Mouse (Mus musculus) megakaryocyte, embryonic 14.5 days (primary cell): ENCODE results near the gene Pex26.

Experiments
- FLI1 ChIP-seq: IDR thresholded peaks from 2 replicates; pipeline ENCODE4 v1.6.1; 2012; ENCODE audit warnings: low read length, inconsistent platforms, mixed read lengths
- GATA1 ChIP-seq: IDR thresholded peaks from 3 replicates; pipeline ENCODE4 v1.6.1; 2012; ENCODE audit warnings: mixed read lengths, low read length, inconsistent platforms, borderline replicate concordance

DNA sequence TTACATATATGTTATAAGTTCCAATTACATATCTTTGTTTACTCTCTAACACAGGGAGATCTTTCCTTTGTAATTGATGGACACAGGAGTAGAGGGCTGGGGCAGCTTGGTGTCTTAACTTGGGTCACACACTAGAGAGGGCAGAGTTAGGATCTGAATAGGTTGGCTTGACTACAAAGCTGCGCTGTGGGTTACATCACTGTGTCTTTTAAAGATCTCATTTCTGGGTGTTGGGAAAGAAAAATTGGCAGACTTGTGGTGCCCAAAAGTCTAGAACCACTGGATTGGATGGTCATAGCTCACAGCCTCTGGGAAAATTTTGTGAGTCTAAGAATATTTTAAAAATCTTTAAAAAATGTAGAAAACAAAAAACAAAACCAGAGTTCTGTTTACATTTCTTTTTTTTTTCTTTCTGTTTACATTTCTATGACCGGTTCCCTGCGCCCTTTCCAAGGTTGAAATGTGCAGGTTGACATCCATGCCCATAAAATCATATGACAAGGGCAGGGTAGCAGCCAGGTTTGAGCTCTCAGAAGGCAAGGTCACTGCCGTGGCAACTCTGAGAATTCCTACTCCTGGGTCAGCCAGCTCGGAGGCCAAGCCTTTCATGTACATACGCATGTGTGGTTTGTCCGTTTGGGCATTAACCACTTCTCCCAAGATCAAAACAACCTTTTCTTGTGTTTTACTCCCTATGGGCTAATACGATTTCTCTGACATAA, 38.6 kb downstream of the Pex26 start:
- TF ChIP-seq GATA1 = no peak
- TF ChIP-seq FLI1 = no peak
